Mouse (Mus musculus) forebrain, postnatal 0 days (tissue): Measurements from ENCODE around the gene Zfp963. TPM values are rescaled to one million over a fixed set of nuclear protein-coding genes. Genes with fewer than 3 reads are reported as not detected.

Experiments
- ATAC-seq: fragments of 200-750 bp; cut with Nextera tagmentation; 2 replicates; pipeline ENCODE4 v1.8.0; 2017; ENCODE audit warnings: mild to moderate bottlenecking, moderate library complexity
- DNase-seq: peaks from one replicate; pipeline ENCODE4 v3.0.0-alpha.2; 2015
- H3K27ac ChIP-seq: fragments of 300-500 bp; sonication (generic); 2 replicates; pipeline ENCODE4 v1.5.1; 2014; ENCODE audit warnings: low read depth, mild to moderate bottlenecking, antibody characterized with exemption, low read length, moderate library complexity, mixed read lengths
- H3K27me3 ChIP-seq: fragments of 300-500 bp; sonication (generic); 2 replicates; pipeline ENCODE4 v1.6.1; 2014; ENCODE audit warnings: mild to moderate bottlenecking, low read length, mixed read lengths; ENCODE audit not compliant: insufficient read depth
- H3K36me3 ChIP-seq: fragments of 300-500 bp; sonication (generic); 2 replicates; pipeline ENCODE4 v1.6.1; 2014; ENCODE audit warnings: mild to moderate bottlenecking, moderate library complexity; ENCODE audit not compliant: insufficient read depth
- H3K4me1 ChIP-seq: fragments of 300-500 bp; sonication (generic); 2 replicates; pipeline ENCODE4 v1.6.1; 2014; ENCODE audit warnings: antibody characterized with exemption; ENCODE audit not compliant: insufficient read depth
- H3K4me2 ChIP-seq: fragments of 300-500 bp; sonication (generic); 2 replicates; pipeline ENCODE4 v1.6.1; 2014; ENCODE audit warnings: low read depth, mild to moderate bottlenecking, moderate library complexity
- H3K4me3 ChIP-seq: fragments of 300-500 bp; sonication (generic); 2 replicates; pipeline ENCODE4 v1.5.1; 2014; ENCODE audit warnings: low read depth, low read length, mixed read lengths
- H3K9ac ChIP-seq: fragments of 300-500 bp; sonication (generic); 2 replicates; pipeline ENCODE4 v1.6.1; 2014; ENCODE audit warnings: mild to moderate bottlenecking
- H3K9me3 ChIP-seq: fragments of 300-500 bp; sonication (generic); 2 replicates; pipeline ENCODE4 v1.6.1; 2016; ENCODE audit warnings: low read length
- CTCF ChIP-seq: sonication (generic); IDR thresholded peaks from 2 replicates; pipeline ENCODE4 v1.5.1; 2016; ENCODE audit warnings: antibody characterized with exemption, control low read depth, low read depth
- WGBS: fragments of 180-500 bp; shearing (Covaris S2); extraction: QIAGEN DNeasy Blood & Tissue Kit; methylation state at CpG from one replicate; pipeline ENCODE4 v1.1.7; 2014; 5-methylcytosine and 5-hydroxymethylcytosine counted together
- polyA plus RNA-seq: library from polyadenylated mRNA; unstranded; fragments of >200 nt; fragmentation: Nextera tagmentation; extraction: Ambion mirVana; gene quantifications from 2 replicates; pipeline ENCODE4 v1.2.1, GENCODE M21; 2015
- total RNA-seq: library from RNA; depleted of rRNA; stranded (reverse); fragments of >200 nt; gene quantifications from 2 replicates; pipeline ENCODE4 v1.2.3, GENCODE M21; 2014

Zfp963 gene
- total and polyA plus RNA-seq, 2 experiments from 2014 or later, result 4.5 to 5.0 TPM

DNA sequence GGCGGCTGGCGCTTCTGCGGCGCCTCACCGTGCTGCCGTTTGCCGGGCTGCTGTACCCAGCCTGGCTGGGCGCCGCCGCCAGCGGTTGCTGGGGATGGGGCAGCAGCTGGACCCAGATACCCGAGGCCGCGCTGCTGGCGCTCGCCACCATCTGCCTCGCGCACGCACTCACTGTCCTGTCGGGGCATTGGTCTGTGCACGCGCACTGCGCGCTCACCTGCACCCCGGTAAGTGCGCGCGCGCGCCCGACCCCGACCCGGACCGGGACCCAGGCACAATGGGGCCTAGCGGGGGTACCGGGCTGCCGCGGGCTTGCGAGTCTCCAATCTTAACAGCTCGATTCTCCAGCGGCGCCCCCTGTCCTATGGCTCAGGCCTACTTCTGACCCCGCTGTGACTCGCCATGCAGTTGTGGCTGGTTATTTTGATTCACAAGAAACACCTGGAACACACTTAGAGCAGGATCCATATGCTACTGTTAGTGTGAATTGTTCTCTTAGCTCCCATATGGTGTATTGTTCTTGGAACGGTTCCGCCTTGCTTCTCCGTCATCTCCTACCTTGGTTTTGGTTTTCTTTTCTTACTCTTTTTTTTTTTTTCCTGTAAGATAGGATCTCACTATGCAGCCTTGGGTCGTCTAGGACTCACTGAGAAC is 41.8 kb upstream of the Zfp963 start:
- H3K4me1 ChIP-seq, result peaks cover 11% of the 10 kb centered on the region; the same call in 1 of the 2 replicates
- peak overlapping the region; percentile 79 for H3K4me2 ChIP-seq
- H3K27ac ChIP-seq, result peak overlapping the region; percentile 85
- peaks cover 31% of the 10 kb centered on the region for H3K36me3 ChIP-seq
- H3K4me3 ChIP-seq, result peak overlapping the region; percentile 99
- under 1% methylated on average over 46 of the region's 48 CpGs for WGBS
- H3K27me3 ChIP-seq, result no peaks in the 10 kb centered on the region
- DNase-seq (peak; percentile 36), ATAC-seq (peak; percentile 64)
- no peaks in the 10 kb centered on the region for H3K9me3 ChIP-seq
- H3K9ac ChIP-seq, result peak overlapping the region; percentile 94
- TF ChIP-seq CTCF, result no peak

DNA sequence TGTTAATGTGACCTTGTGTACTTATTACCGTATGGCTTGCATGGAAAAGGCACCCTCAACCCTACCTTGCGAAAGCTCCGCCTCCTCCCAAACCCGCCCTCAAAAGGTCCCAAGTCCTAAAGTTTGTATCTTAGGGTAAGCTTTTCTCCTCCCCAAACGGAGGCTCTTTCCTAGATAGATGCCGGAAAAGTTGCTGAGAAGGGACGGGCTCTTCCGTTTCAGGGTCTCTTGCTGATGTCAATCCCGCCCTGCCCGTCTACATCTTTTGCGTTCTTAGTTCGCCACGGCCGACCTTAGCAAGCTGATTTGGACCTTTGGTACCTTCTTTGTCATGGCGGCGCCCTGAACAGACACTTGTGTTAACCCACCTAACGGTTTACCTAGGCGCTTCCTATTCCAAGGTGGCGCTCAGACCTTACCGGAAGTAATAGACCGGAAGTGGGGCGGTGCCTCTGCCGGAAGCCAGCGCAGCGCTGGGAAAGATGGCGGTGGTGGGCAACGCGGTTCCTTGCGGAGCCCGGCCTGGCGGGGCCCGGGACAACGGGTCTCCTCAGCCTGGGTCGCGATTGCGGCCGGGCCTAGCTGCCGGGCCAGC is 41.1 kb upstream of the Zfp963 start, which contains the start of the genes Atp13a1 and Zfp866:
Atp13a1 (plus strand) TSS at position 391 of the 595 bp plus-strand sequence.
Zfp866 (minus strand) TSS at position 406 of the 595 bp plus-strand sequence.
- Histone ChIP-seq H3K9me3 (no peaks in the 10 kb centered on the region), H3K4me3 (peak within 1 kb of the TSS; percentile 99), H3K9ac (peak within 1 kb of the TSS; percentile 94), H3K27me3 (no peaks in the 10 kb centered on the region), H3K4me2 (peak within 1 kb of the TSS; percentile 79), H3K27ac (peak within 1 kb of the TSS; percentile 85), H3K36me3 (peaks cover 24% of the 10 kb centered on the region), H3K4me1 (peaks cover 11% of the 10 kb centered on the region; the same call in 1 of the 2 replicates)
- TF ChIP-seq CTCF, result peak; percentile 24
- peak; percentile 97 for ATAC-seq
- peak; percentile 92 for DNase-seq
- under 1% methylated on average over 38 of the region's 38 CpGs for WGBS

DNA sequence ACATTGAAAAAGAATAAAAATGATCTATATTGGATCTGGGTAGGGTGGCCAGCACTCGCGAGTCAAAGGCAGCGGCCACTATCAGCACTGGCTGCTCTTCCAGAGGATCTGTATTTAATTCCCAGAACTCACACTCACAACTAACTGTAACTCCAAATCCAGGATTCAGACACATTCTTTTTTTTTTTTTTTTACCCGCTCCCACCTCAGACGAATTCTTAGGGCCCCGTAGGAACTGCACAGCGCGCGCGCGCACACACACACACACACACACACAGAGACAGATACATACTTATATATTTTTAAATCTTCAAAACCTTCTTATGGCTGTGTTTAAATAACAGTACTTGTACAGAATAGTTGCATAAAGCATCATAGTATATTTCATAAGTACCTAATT is 40.6 kb upstream of the Zfp963 start:
- Histone ChIP-seq H3K27ac (peak overlapping the region; percentile 85), H3K4me1 (peaks cover 11% of the 10 kb centered on the region; the same call in 1 of the 2 replicates), H3K4me2 (peak overlapping the region; percentile 79), H3K27me3 (no peaks in the 10 kb centered on the region), H3K36me3 (peaks cover 19% of the 10 kb centered on the region), H3K9ac (peak overlapping the region; percentile 94), H3K4me3 (peak overlapping the region; percentile 99), H3K9me3 (no peaks in the 10 kb centered on the region)
- no peak for ATAC-seq
- no peak for DNase-seq
- TF ChIP-seq CTCF, result no peak
- WGBS, result 36% methylated on average over 11 of the region's 11 CpGs

DNA sequence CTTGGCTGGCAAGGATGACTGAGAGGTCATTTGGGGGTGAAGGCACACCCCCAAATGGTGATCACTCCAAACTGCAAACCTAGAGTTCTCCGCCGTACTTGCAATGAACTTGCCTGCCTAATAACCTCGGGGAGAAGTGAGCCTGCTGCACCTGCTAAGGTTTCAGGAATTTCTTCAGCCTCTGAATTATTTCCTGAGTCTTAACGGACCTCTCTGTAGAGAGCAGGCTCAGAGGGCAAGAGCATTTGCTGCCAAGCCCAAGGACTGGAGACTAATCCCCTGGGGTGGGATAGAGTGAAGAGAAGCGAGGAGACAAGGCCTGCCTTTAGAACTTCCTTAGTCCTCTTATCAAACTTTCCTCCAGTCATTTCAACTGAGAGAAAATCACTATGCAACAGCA is 40.0 kb upstream of the Zfp963 start:
- WGBS, result 75% methylated on average over 5 of the region's 5 CpGs
- no peak for ATAC-seq
- Histone ChIP-seq H3K9me3 (no peaks in the 10 kb centered on the region), H3K27ac (no peak overlapping the region), H3K4me1 (peaks cover 11% of the 10 kb centered on the region; the same call in 1 of the 2 replicates), H3K27me3 (no peaks in the 10 kb centered on the region), H3K4me2 (no peak overlapping the region), H3K36me3 (peaks cover 12% of the 10 kb centered on the region), H3K4me3 (no peak overlapping the region), H3K9ac (no peak overlapping the region)
- no peak for DNase-seq
- TF ChIP-seq CTCF, result no peak

DNA sequence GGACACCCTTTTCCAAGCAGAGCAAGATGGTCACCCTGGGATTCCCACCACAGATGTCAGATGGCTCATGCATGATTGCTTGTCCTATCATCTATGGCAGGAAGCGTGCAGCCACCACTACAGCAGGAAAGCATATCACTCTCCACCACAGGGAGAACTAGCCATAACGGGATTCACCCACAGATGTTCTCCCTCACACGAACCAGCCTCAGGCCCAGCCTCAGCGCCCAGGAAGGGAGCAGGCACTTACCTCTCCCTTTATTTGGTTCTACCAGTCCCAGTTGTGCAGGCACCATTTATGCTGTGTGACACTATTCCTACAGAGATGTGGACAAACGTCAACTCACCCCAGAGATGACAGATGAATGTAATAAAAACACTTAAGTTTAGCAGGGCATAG is 39.3 kb upstream of the Zfp963 start:
- H3K4me3 ChIP-seq, result no peak overlapping the region
- 92% methylated on average over 5 of the region's 5 CpGs for WGBS
- peaks cover 11% of the 10 kb centered on the region; the same call in 1 of the 2 replicates for H3K4me1 ChIP-seq
- no peaks in the 10 kb centered on the region for H3K27me3 ChIP-seq
- peaks cover 6% of the 10 kb centered on the region for H3K36me3 ChIP-seq
- no peak overlapping the region for H3K27ac ChIP-seq
- no peak for TF ChIP-seq CTCF
- no peak overlapping the region for H3K4me2 ChIP-seq
- H3K9ac ChIP-seq, result no peak overlapping the region
- ATAC-seq (no peak), DNase-seq (no peak)
- no peaks in the 10 kb centered on the region for H3K9me3 ChIP-seq

DNA sequence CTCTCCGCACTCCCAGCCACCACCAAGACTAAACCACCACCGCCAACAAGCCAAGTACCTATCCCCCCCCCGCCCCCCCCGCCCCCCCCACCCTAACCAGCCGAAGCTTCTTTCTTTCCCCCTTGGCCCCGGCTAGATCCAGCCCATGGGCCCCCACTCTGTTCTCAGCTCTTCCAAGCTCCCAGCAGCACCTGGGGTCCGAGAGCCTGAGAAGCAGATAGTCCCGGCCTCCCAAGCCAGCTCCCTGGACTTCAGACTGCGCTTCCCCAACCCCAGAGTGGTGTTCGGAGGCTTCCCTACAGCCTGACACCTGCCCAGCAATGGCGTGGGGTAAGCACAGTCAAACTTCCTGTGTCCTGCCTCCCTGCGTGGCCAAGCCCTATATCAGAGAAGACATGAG is 27.3 kb upstream of the Zfp963 start:
- H3K4me1 ChIP-seq, result peaks cover 7% of the 10 kb centered on the region; the same call in 1 of the 2 replicates
- 76% methylated on average over 9 of the region's 12 CpGs for WGBS
- H3K4me2 ChIP-seq, result no peak overlapping the region
- H3K9ac ChIP-seq, result no peak overlapping the region
- no peak for DNase-seq
- H3K27ac ChIP-seq, result no peak overlapping the region
- TF ChIP-seq CTCF, result no peak
- no peaks in the 10 kb centered on the region for H3K27me3 ChIP-seq
- H3K4me3 ChIP-seq, result no peak overlapping the region
- no peaks in the 10 kb centered on the region for H3K9me3 ChIP-seq
- ATAC-seq, result no peak
- H3K36me3 ChIP-seq, result no peaks in the 10 kb centered on the region

DNA sequence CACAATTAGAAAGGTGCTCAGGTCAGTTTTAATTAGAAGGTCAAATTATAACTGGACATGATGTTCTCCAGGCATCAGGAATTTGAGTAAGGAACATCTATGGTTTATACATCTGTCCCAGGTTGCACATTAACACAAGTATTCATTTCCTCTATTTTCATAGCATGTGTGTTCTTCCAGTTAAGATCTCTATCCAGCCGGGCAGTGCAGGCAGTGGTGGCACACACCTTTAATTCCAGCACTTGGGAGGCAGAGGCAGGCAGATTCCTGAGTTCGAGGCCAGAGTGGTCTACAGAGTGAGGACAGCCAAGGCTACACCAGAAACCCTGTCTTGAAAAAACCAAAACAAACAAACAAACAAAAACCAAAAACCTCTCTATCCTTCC is 25.4 kb upstream of the Zfp963 start:
- peak overlapping the region; percentile 79 for H3K4me3 ChIP-seq
- 0 out of 2 replicates have a peak, but pooled peaks have one; percentile 0 for ATAC-seq
- no peak for TF ChIP-seq CTCF
- no peaks in the 10 kb centered on the region for H3K36me3 ChIP-seq
- WGBS, result 59% methylated on average over 2 of the region's 2 CpGs
- H3K4me2 ChIP-seq, result peak overlapping the region; percentile 50
- no peaks in the 10 kb centered on the region for H3K9me3 ChIP-seq
- no peak for DNase-seq
- H3K9ac ChIP-seq, result peak overlapping the region; percentile 97
- no peaks in the 10 kb centered on the region for H3K27me3 ChIP-seq
- H3K27ac ChIP-seq, result peak overlapping the region; percentile 100; the same call in 1 of the 2 replicates
- H3K4me1 ChIP-seq, result peaks cover 7% of the 10 kb centered on the region
